31 mouse cellular contexts compared by ENCODE assay signal in the genomic region with DNA sequence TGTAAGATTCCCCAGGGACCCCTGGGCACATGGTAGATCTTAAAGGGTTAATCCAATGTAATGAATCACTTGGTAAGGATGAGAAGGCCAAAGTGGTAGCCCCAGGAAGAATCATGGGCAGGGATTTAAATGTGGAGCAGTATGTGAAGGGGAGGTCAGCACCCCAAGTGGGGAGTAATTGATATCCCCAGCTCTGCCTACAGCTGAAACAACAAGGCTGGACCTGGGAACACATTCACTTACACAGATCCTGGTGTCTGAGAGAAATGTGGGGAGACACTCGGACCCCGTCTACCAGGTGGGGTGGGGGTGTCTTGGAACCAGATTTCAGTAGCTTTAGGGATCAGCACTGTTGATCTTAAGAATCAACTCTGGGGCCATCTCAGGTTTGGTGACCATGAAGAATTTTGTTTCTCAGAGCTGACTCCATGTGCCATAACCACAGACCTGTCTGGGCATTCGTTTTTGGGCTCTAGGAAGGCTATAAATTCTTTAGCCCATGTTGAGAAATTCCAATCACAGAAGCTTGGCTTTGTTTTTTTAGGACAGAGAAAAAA.
DNase-seq lines count a peak whose midpoint lies in the region; ATAC-seq lines count a peak whose summit lies in the region.
"Had no signal": no experiment of that assay in that cellular context is flagged by ENCODE, and none has a peak within 500 bp of the region (broad histone marks: within the 10 kb centered on the region; RNA-seq: fewer than 3 reads in every experiment).

No protein-coding gene starts in this region.

- H3K4me1 ChIP-seq in hindbrain, embryonic 11.5 days (replicated peaks; ENCODE audit: control insufficient read depth, insufficient read depth, low read length): no peaks in the 10 kb centered on the region
- H3K4me1 ChIP-seq in hindbrain, embryonic 12.5 days: no peaks in the 10 kb centered on the region
- no peaks in the 10 kb centered on the region for H3K4me1 ChIP-seq in neural tube, embryonic 15.5 days
- peaks cover 8% of the 10 kb centered on the region for H3K4me1 ChIP-seq in embryonic facial prominence, embryonic 10.5 days
- H3K4me1 ChIP-seq: forebrain, embryonic 13.5 days; heart, embryonic 13.5 days; limb, embryonic 15.5 days; liver, embryonic 13.5 days; megakaryocyte, embryonic 14.5 days; midbrain, embryonic 15.5 days had no signal

- WGBS in hindbrain, embryonic 11.5 days: 61% methylated on average over 3 of the region's 3 CpGs
- WGBS in hindbrain, embryonic 12.5 days: 68% methylated on average over 3 of the region's 3 CpGs
- WGBS in neural tube, embryonic 15.5 days: 47% methylated on average over 3 of the region's 3 CpGs
- WGBS in embryonic facial prominence, embryonic 10.5 days: 59% methylated on average over 3 of the region's 3 CpGs

- no peak overlapping the region for H3K4me2 ChIP-seq in hindbrain, embryonic 11.5 days (replicated peaks; ENCODE audit: low read depth, low read length)
- no peak overlapping the region for H3K4me2 ChIP-seq in hindbrain, embryonic 12.5 days (replicated peaks)
- H3K4me2 ChIP-seq in neural tube, embryonic 15.5 days: no peak overlapping the region
- H3K4me2 ChIP-seq: embryonic facial prominence, embryonic 15.5 days; forebrain, embryonic 13.5 days; heart, embryonic 13.5 days; limb, embryonic 15.5 days; liver, embryonic 13.5 days; midbrain, embryonic 15.5 days; neural tube, embryonic 12.5 days had no signal

- H3K27me3 ChIP-seq in hindbrain, embryonic 11.5 days (ENCODE audit: control insufficient read depth, insufficient read depth, low read length): no peaks in the 10 kb centered on the region
- no peaks in the 10 kb centered on the region for H3K27me3 ChIP-seq in hindbrain, embryonic 12.5 days
- H3K27me3 ChIP-seq in neural tube, embryonic 15.5 days (replicated peaks): no peaks in the 10 kb centered on the region
- H3K27me3 ChIP-seq in embryonic facial prominence, embryonic 10.5 days (replicated peaks; ENCODE audit: low read depth, poor library complexity, severe bottlenecking): no peaks in the 10 kb centered on the region
- H3K27me3 ChIP-seq: embryonic facial prominence, embryonic 15.5 days; forebrain, embryonic 13.5 days; heart, embryonic 13.5 days; limb, embryonic 15.5 days; liver, embryonic 13.5 days; megakaryocyte, embryonic 14.5 days; midbrain, embryonic 15.5 days; neural tube, embryonic 12.5 days had no signal

- H3K36me3 ChIP-seq in hindbrain, embryonic 11.5 days (ENCODE audit: control insufficient read depth, insufficient read depth, low read length): no peaks in the 10 kb centered on the region
- no peaks in the 10 kb centered on the region for H3K36me3 ChIP-seq in hindbrain, embryonic 12.5 days
- no peaks in the 10 kb centered on the region for H3K36me3 ChIP-seq in neural tube, embryonic 15.5 days
- H3K36me3 ChIP-seq in embryonic facial prominence, embryonic 10.5 days (replicated peaks): no peaks in the 10 kb centered on the region
- H3K36me3 ChIP-seq: embryonic facial prominence, embryonic 15.5 days; heart, embryonic 13.5 days; limb, embryonic 10.5 days; limb, embryonic 15.5 days; liver, embryonic 13.5 days; midbrain, embryonic 15.5 days; neural tube, embryonic 12.5 days had no signal

- H3K4me3 ChIP-seq in hindbrain, embryonic 11.5 days (ENCODE audit: low read depth, low read length): no peak overlapping the region
- no peak overlapping the region for H3K4me3 ChIP-seq in hindbrain, embryonic 12.5 days
- no peak overlapping the region for H3K4me3 ChIP-seq in neural tube, embryonic 15.5 days (replicated peaks)
- no peak overlapping the region for H3K4me3 ChIP-seq in embryonic facial prominence, embryonic 10.5 days
- H3K4me3 ChIP-seq: embryonic facial prominence, embryonic 15.5 days; forebrain, embryonic 13.5 days; heart, embryonic 13.5 days; limb, embryonic 10.5 days; limb, embryonic 15.5 days; liver, embryonic 13.5 days; megakaryocyte, embryonic 14.5 days; midbrain, embryonic 15.5 days; neural tube, embryonic 12.5 days had no signal

- ATAC-seq in hindbrain, embryonic 11.5 days (ENCODE audit: low FRiP score): no peak
- ATAC-seq in hindbrain, embryonic 12.5 days (ENCODE audit: low FRiP score): no peak
- no peak for ATAC-seq in neural tube, embryonic 15.5 days (ENCODE audit: low FRiP score)
- no peak for ATAC-seq in activated CD4-positive, CD25-positive, alpha-beta regulatory T cell, adult 4 months
- ATAC-seq: forebrain, embryonic 13.5 days; intestine, embryonic 16.5 days; lung, postnatal 0 days; midbrain, embryonic 15.5 days had no signal

- DNase-seq in hindbrain, embryonic 11.5 days (ENCODE audit: low spot score): peak; percentile 13
- DNase-seq in neural tube, embryonic 10.5 days (ENCODE audit: extremely low spot score, low spot score): peak; percentile 45
- peak; percentile 34 for DNase-seq in embryonic facial prominence, embryonic 10.5 days (ENCODE audit: low spot score)
- no peak for DNase-seq in cerebellum, adult 11-12 months
- DNase-seq in thymus, postnatal 0 days (ENCODE audit: low spot score): no peak
- DNase-seq: adrenal gland, postnatal 25 days; cerebellum, adult 18-20 months; cerebellum, postnatal 10 days; gastrocnemius, postnatal 25 days; heart, adult 18-20 months; heart, postnatal 10 days; kidney, postnatal 10 days; layer of hippocampus, postnatal 36 days; liver, embryonic 13.5 days; lung, adult 18-20 months; lung, postnatal 4 days; right cerebral cortex, postnatal 4 days; thymus, postnatal 14 days had no signal

- no peak overlapping the region for H3K27ac ChIP-seq in hindbrain, embryonic 11.5 days (ENCODE audit: low read depth, low read length)
- no peak overlapping the region for H3K27ac ChIP-seq in hindbrain, embryonic 12.5 days
- H3K27ac ChIP-seq in neural tube, embryonic 15.5 days (replicated peaks): no peak overlapping the region
- H3K27ac ChIP-seq in embryonic facial prominence, embryonic 10.5 days (replicated peaks): no peak overlapping the region
- H3K27ac ChIP-seq: embryonic facial prominence, embryonic 15.5 days; forebrain, embryonic 13.5 days; heart, embryonic 13.5 days; limb, embryonic 10.5 days; limb, embryonic 15.5 days; liver, embryonic 13.5 days; midbrain, embryonic 15.5 days; neural tube, embryonic 12.5 days had no signal

- H3K9me3 ChIP-seq in hindbrain, embryonic 11.5 days (ENCODE audit: control insufficient read depth, low read length): no peaks in the 10 kb centered on the region
- H3K9me3 ChIP-seq in hindbrain, embryonic 12.5 days (replicated peaks): no peaks in the 10 kb centered on the region
- H3K9me3 ChIP-seq in neural tube, embryonic 15.5 days (replicated peaks): no peaks in the 10 kb centered on the region
- H3K9me3 ChIP-seq in embryonic facial prominence, embryonic 10.5 days: no peaks in the 10 kb centered on the region
- H3K9me3 ChIP-seq: embryonic facial prominence, embryonic 15.5 days; forebrain, embryonic 13.5 days; heart, embryonic 13.5 days; limb, embryonic 10.5 days; limb, embryonic 15.5 days; liver, embryonic 13.5 days; megakaryocyte, embryonic 14.5 days; midbrain, embryonic 15.5 days; neural tube, embryonic 12.5 days had no signal

- H3K9ac ChIP-seq in hindbrain, embryonic 11.5 days (ENCODE audit: low read depth, low read length): no peak overlapping the region
- no peak overlapping the region for H3K9ac ChIP-seq in hindbrain, embryonic 12.5 days
- H3K9ac ChIP-seq in neural tube, embryonic 15.5 days (replicated peaks): no peak overlapping the region
- H3K9ac ChIP-seq: embryonic facial prominence, embryonic 15.5 days; forebrain, embryonic 13.5 days; heart, embryonic 13.5 days; limb, embryonic 15.5 days; liver, embryonic 13.5 days; midbrain, embryonic 15.5 days; neural tube, embryonic 12.5 days had no signal

Comparison
In these comparisons a context has a peak if more than half of its experiments do, and no peak if none do; other contexts are left out.
1. DNase-seq: peak in hindbrain, embryonic 11.5 days (single experiment), neural tube, embryonic 10.5 days (single experiment) and embryonic facial prominence, embryonic 10.5 days (single experiment); none in cerebellum, adult 11-12 months (single experiment) and thymus, postnatal 0 days (single experiment).